Mouse (Mus musculus): ENCODE measurements around the gene Bmp7.

GRCm38 (mm10) chr2:172885861-172886260, 54.3 kb downstream of the Bmp7 start:
- TF ChIP-seq CTCF (IDR thresholded peaks at IDR 0.05) (no peak), EP300 (IDR thresholded peaks at IDR 0.05) (no peak)

Data from lung, postnatal 0 days (tissue).